18 mouse cellular contexts compared by ENCODE assay signal in the genomic region with DNA sequence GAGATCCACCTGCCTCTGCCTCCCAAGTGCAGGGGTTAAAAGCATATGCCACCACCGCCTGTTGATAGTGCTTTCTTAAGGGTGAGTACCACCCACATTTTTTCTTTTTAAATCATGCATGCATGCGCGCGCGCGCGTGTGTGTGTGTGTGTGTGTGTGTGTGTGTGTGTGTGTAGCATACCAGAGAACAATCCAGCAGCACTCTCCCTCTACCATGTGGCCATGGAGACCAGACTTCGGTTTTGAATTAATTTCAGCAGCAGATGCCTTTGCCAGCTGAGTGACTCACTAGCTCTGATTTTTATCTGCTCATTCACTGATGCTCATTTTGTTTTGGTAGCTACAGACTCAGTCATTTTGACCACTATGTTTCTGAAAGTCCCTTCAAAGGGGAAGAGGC. TPM values are rescaled to one million over a fixed set of nuclear protein-coding genes. Genes with fewer than 3 reads are reported as not detected.
DNase-seq lines count a peak whose midpoint lies in the region; TF ChIP-seq lines count a peak whose summit lies in the region.
"Had no signal": no experiment of that assay in that cellular context is flagged by ENCODE, and none has a peak within 500 bp of the region (broad histone marks: within the 10 kb centered on the region; RNA-seq: fewer than 3 reads in every experiment).

No protein-coding gene starts in this region.

- H3K27ac ChIP-seq in heart, adult 2 months = no peak overlapping the region
- H3K27ac ChIP-seq: embryonic facial prominence, embryonic 12.5 days; forebrain, embryonic 13.5 days; heart, embryonic 10.5 days; lung, embryonic 15.5 days had no signal

- no peaks in the 10 kb centered on the region for H3K79me2 ChIP-seq in heart, adult 2 months (replicated peaks; ENCODE audit: control insufficient read depth, insufficient read depth, low read length)

- intact Hi-C loops in heart, adult 2 months (cut with DNase I) = no loop called here

- no peak overlapping the region for H3K9ac ChIP-seq in heart, adult 2 months (ENCODE audit: low read depth, low read length)
- H3K9ac ChIP-seq: embryonic facial prominence, embryonic 12.5 days; forebrain, embryonic 13.5 days; lung, embryonic 15.5 days had no signal

- no peak overlapping the region for H3K4me3 ChIP-seq in heart, adult 2 months
- H3K4me3 ChIP-seq: embryonic facial prominence, embryonic 12.5 days; forebrain, embryonic 13.5 days; heart, embryonic 10.5 days; lung, embryonic 15.5 days had no signal

- no peak for TF ChIP-seq CTCF in heart, adult 2 months (IDR thresholded peaks at IDR 0.05)

- no peak for TF ChIP-seq EP300 in heart, adult 2 months (IDR thresholded peaks at IDR 0.05; ENCODE audit: insufficient read depth, low read depth, low read length)

- 87% methylated on average over 8 of the region's 8 CpGs for WGBS in heart, adult 2 months

- H3K27me3 ChIP-seq in heart, adult 2 months (ENCODE audit: control insufficient read depth, insufficient read depth, low read length) = no peaks in the 10 kb centered on the region
- H3K27me3 ChIP-seq: embryonic facial prominence, embryonic 12.5 days; forebrain, embryonic 13.5 days had no signal

- H3K36me3 ChIP-seq in heart, adult 2 months (ENCODE audit: control insufficient read depth, insufficient read depth, low read length) = no peaks in the 10 kb centered on the region
- H3K36me3 ChIP-seq: embryonic facial prominence, embryonic 12.5 days; heart, embryonic 10.5 days; lung, embryonic 15.5 days had no signal

- no peak for TF ChIP-seq POLR2A in heart, adult 2 months (IDR thresholded peaks at IDR 0.05; ENCODE audit: insufficient read depth, low read depth, low read length)

- DNase-seq in adrenal gland, postnatal 10 days = peak; percentile 6
- no peak for DNase-seq in adrenal gland, postnatal 25 days
- DNase-seq in frontal cortex, postnatal 10 days (ENCODE audit: low spot score in 2 of 2) = peak; percentile 32 to 52
- peak; percentile 46 to 67 for DNase-seq in layer of hippocampus, postnatal 14 days (ENCODE audit: low spot score in 2 of 2)
- peak; percentile 70 to 80 for DNase-seq in right cerebral cortex, postnatal 10 days (ENCODE audit: low spot score in 2 of 2)
- DNase-seq in ovary, postnatal 10 days (ENCODE audit: low spot score) = no peak
- DNase-seq in gastrocnemius, adult 18-20 months (ENCODE audit: low spot score) = no peak
- DNase-seq in heart, adult 2 months = no peak
- DNase-seq: cerebellum, postnatal 36 days; kidney, postnatal 14 days; thymus, adult 18-20 months had no signal

- peaks cover 1% of the 10 kb centered on the region for H3K4me1 ChIP-seq in heart, adult 2 months (ENCODE audit: control insufficient read depth, insufficient read depth, low read length)
- H3K4me1 ChIP-seq: embryonic facial prominence, embryonic 12.5 days; forebrain, embryonic 13.5 days; heart, embryonic 10.5 days; lung, embryonic 15.5 days had no signal

RNA-seq across cellular contexts. Expression of gene Gm34653, which starts 8.9 kb away (rescaled TPM):
- not detected for total RNA-seq in adrenal gland, postnatal 10 days (2021)
- not detected in 2 replicates for total RNA-seq in adrenal gland, postnatal 25 days (2021)
- not detected for total RNA-seq in layer of hippocampus, postnatal 14 days (2021)
- total RNA-seq in gastrocnemius, adult 18-20 months (2021) = under 1 TPM; 0.36 to 0.62 TPM
- total RNA-seq in heart, adult 2 months (2021) = not detected
- not detected in 2 replicates for polyA plus RNA-seq in heart, adult 2 months (2012; rRNA removed)
- total RNA-seq: hematopoietic stem cell, adult 5-6 weeks had no signal
- polyA plus RNA-seq: embryonic facial prominence, embryonic 12.5 days; forebrain, embryonic 13.5 days; heart, embryonic 10.5 days; intestine, embryonic 14.5 days; liver, adult 2 months; lung, embryonic 15.5 days had no signal

RNA-seq across cellular contexts. Expression of gene Fbxw2, which starts 15.6 kb away (rescaled TPM):
- 10 to 100 TPM; 70.6 to 71.2 TPM for total RNA-seq in adrenal gland, postnatal 10 days (2021)
- 60.6 and 69.1 TPM in 2 replicates for total RNA-seq in adrenal gland, postnatal 25 days (2021)
- 10 to 100 TPM; 87.7 to 88.8 TPM for total RNA-seq in layer of hippocampus, postnatal 14 days (2021)
- 10 to 100 TPM; 48.0 to 50.7 TPM for total RNA-seq in gastrocnemius, adult 18-20 months (2021)
- 10 to 100 TPM; 40.2 to 45.3 TPM for total RNA-seq in heart, adult 2 months (2021)
- 29.5 and 49.2 TPM in 2 replicates for polyA plus RNA-seq in heart, adult 2 months (2012; rRNA removed)

RNA-seq across cellular contexts. Expression of gene Cutal, which starts 32.5 kb away (rescaled TPM):
- total RNA-seq in adrenal gland, postnatal 10 days (2021) = 10 to 100 TPM in 1 of 2 experiments, 1 to 10 TPM in 1; 4.1 to 11.1 TPM
- total RNA-seq in adrenal gland, postnatal 25 days (2021) = 0.43 and 0.49 TPM in 2 replicates
- total RNA-seq in layer of hippocampus, postnatal 14 days (2021) = 1 to 10 TPM in 1 of 2 experiments, under 1 TPM in 1; 0.65 to 1.0 TPM
- under 1 TPM; 0.33 to 0.37 TPM for total RNA-seq in gastrocnemius, adult 18-20 months (2021)
- under 1 TPM; 0.37 to 0.61 TPM for total RNA-seq in heart, adult 2 months (2021)
- 1.7 and 2.9 TPM in 2 replicates for polyA plus RNA-seq in heart, adult 2 months (2012; rRNA removed)
- total RNA-seq: hematopoietic stem cell, adult 5-6 weeks had no signal
- polyA plus RNA-seq: embryonic facial prominence, embryonic 12.5 days; forebrain, embryonic 13.5 days had no signal

RNA-seq across cellular contexts. Expression of gene Psmd5, which starts 33.1 kb away (rescaled TPM):
- 10 to 100 TPM; 29.7 to 38.5 TPM for total RNA-seq in adrenal gland, postnatal 10 days (2021)
- 41.8 and 43.7 TPM in 2 replicates for total RNA-seq in adrenal gland, postnatal 25 days (2021)
- total RNA-seq in layer of hippocampus, postnatal 14 days (2021) = 10 to 100 TPM; 37.3 to 42.7 TPM
- total RNA-seq in gastrocnemius, adult 18-20 months (2021) = 10 to 100 TPM; 11.9 to 17.4 TPM
- 10 to 100 TPM; 11.3 to 12.9 TPM for total RNA-seq in heart, adult 2 months (2021)
- 8.1 and 13.8 TPM in 2 replicates for polyA plus RNA-seq in heart, adult 2 months (2012; rRNA removed)

RNA-seq across cellular contexts. Expression of gene Rabepk, which starts 42.0 kb away (rescaled TPM):
- total RNA-seq in adrenal gland, postnatal 10 days (2021) = 10 to 100 TPM; 25.8 to 28.7 TPM
- total RNA-seq in adrenal gland, postnatal 25 days (2021) = 22.6 and 30.6 TPM in 2 replicates
- total RNA-seq in layer of hippocampus, postnatal 14 days (2021) = 10 to 100 TPM; 22.7 to 28.5 TPM
- total RNA-seq in gastrocnemius, adult 18-20 months (2021) = 10 to 100 TPM; 10.2 to 11.5 TPM
- 10 to 100 TPM; 12.1 to 13.3 TPM for total RNA-seq in heart, adult 2 months (2021)
- polyA plus RNA-seq in heart, adult 2 months (2012; rRNA removed) = 19.3 and 23.4 TPM in 2 replicates

Comparison
In these comparisons a context has a peak if more than half of its experiments do, and no peak if none do; other contexts are left out.
1. DNase-seq: peak in adrenal gland, postnatal 10 days (single experiment), frontal cortex, postnatal 10 days (2 of 2), layer of hippocampus, postnatal 14 days (2 of 2) and right cerebral cortex, postnatal 10 days (2 of 2); none in adrenal gland, postnatal 25 days (single experiment), ovary, postnatal 10 days (single experiment), gastrocnemius, adult 18-20 months (single experiment) and heart, adult 2 months (0 of 2).